Mouse (Mus musculus): ENCODE measurements at regions not wholly inside any gene's neighbourhood (a gene's known extent, or its start where the extent isn't known, plus 50 kb on each side); places are given as distances from the start of the nearest gene placed in this dataset.
A peak's percentile ranks its signal among the peaks of the same experiment; 100 is the strongest.
"Not testable (repeated sequence)": the region's sequence is repeated elsewhere in the genome, so short reads cannot be mapped to it uniquely, and the experiment has no call there.

DNA sequence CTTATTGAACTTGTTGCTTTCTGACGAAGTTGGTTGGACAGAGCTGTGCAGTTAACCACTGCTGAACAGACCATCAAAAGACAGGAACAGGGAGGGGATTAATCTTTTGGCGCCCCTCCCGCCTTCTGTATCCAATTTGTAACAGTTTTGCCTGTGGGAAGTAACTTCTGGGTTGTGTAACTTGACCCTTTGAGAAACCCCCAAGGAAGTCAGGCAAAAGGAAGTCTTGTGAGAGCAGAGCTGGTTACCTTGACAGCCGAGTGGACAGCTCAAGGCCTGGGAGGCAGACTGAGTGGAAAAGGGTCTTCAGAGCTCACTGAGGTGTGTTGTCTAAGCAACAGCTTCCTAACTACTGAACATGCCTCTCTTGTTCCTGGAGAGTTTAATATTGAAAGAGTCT, 75.8 kb upstream of the Hao2 start:
- DNase-seq (ENCODE audit: low spot score), result no peak

GRCm38 (mm10) chr3:98975777-98976176, 82.7 kb upstream of the Hao2 start:
- no peak for DNase-seq (ENCODE audit: low spot score)

DNA sequence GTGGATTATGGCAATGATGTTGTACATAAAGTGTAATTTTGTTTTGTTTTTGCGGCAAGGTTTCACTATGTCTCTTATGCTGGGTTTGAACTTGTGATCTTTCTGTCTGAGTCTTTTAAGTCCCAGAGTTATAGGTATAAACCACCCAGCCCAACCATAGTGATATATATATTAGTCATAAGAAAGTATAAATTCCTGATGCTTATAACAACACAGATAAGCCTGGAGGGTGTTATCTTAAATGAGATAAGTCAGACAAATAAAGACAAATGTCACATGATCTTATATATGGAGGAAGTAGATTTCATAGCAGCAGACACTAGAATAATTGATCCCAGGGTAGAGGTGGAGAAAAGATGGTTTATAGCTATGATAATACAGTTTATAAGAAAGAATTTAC, 89.7 kb upstream of the Hao2 start:
- no peak for DNase-seq (ENCODE audit: low spot score)

DNA sequence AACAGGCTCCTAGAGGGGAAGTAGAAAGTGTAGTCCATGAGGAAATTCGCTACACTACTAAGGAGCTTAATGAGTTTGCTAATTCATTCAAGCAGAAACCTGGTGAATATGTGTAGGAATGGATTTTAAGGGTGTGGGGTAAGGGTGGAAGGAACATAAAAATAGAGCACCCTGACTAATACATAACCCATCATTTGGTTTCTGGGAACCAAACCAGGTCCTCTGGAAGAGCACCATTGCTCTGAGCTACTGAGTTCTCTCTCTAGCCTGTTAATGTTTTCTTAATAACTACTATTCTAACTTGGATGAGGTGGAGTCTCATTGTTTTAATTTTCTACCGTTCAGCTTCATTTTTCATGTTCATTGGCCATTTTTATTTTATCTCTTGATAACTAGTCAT, 94.2 kb upstream of the Hao2 start:
- DNase-seq (ENCODE audit: low spot score), result not testable (repeated sequence)

DNA sequence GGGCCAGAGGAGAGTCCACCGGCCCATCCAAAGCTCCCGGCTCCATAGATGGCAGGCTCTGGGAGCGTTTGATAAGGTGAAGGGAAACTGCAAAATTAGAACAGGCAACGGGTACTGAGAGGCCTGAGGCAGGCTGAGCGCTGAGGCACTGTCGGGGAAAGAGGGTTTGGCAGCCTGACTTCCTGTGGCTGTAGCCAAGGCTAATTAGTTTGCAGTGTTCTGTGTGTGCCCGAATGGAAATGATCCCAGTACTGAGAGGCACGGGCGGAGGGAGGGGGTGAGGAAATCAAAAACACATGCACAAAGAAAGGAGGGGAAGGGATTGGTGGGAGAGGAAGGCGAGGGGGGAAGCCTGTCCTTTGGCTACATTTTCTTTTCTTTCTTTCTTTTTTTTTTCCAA, 97.8 kb upstream of the Hao2 start:
- no peak for DNase-seq (ENCODE audit: low spot score)

DNA sequence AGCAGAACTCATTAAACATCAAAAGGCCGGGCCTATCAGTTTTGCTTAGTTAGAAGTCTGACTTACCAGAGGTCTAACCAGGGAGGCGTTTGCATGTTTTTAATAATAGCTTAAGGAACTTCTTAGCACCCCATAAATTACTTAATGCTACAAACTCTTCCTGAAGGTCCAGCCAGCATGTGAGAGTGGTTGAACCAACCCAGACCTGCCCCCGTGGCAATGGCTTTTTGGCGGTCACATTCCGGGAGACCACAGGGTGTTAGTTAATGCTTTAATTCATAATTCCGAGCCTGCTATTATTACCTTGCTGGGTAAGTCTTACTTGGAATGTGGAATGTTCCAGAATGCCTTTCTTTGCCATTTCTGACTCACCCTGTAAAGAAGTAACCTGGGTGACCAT, 98.2 kb upstream of the Hao2 start:
- no peak for DNase-seq (ENCODE audit: low spot score)

DNA sequence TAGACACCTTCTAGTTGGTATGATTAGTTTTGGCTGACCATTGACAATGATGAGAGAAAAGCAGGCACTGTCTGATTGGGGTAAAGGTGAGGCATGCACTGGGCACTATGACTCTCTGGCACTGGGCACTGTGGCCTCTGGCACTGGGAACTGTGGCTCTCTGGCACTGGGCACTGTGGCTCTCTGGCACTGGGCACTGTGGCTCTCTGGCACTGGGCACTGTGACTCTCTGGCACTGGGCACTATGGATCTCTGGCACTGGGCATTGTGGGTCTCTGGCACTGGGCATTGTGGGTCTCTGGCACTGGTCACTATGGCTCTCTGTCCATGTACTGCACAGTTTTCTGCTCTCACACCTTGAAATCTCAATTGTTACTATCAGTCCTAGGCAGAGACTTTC, 101.0 kb upstream of the Hao2 start:
- DNase-seq (ENCODE audit: low spot score), result no peak

DNA sequence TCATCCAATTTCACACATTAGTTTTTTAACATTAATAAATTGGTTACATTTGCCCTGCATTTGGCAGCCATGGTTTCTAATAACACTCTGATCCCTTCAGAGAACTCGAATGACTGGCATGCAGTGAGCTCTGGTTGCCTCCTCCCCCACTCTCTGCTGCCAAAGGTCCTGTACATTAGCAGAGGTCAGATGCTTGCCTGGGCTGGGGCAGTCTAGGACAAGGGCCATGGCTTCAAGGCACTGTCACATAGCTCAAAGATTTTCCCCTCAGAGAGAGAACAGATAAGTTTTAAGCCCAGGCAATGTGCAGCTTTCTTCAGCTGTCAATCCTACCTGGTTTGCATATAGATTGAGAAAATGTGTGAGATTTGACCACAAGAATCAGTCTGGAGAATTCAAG, 110.2 kb upstream of the Wars2 start:
- no peak for DNase-seq (ENCODE audit: low spot score)

GRCm38 (mm10) chr3:99046190-99046589, 94.7 kb upstream of the Wars2 start:
- no peak for DNase-seq (ENCODE audit: low spot score)

DNA sequence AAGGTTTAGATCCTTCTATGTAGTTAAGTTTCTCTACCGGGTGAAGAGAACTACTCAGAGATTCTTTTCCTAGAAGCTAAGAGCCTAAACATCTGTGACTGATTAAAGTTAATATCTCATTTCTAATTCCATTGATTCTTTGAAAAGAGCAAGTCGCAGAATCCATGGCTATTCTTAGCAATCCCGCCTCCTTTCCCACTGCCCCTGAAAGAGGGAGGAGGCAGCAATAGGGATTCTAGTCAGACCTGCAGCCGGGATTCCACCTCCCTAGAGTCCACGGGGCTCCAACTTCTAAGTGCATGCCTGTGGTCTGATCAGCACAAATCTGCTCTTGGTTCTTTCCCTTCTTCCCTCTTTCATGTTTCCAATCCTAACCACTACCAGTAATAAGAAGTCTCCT, 93.7 kb upstream of the Wars2 start:
- no peak for DNase-seq (ENCODE audit: low spot score)

GRCm38 (mm10) chr3:99049305-99049704, 91.6 kb upstream of the Wars2 start:
- DNase-seq (ENCODE audit: low spot score), result peak; percentile 48

DNA sequence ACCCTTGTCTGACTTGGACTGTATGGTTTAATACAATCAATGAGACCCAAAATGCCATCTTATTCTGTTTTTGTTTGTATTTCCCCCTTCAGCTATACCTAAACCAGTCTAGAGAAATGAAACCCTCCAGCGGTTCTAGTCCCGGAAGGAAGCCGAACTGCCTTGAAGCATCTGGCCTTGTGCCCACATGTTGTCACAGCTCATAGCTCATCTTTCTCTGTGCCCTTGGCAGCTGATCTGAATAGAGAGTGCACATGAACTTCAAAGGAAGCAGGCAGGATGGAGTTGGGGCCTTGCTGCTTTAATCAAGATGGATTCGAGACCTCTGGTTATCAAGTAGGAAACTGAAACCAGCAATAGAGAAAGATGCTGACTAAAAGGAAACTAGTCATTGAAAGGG, 88.7 kb upstream of the Wars2 start:
- DNase-seq (ENCODE audit: low spot score), result no peak

- no peak for DNase-seq (ENCODE audit: low spot score)
These were observed 73.7 kb upstream of the Wars2 start for GRCm38 (mm10) chr3:99067168-99067567.
